36 mouse cellular contexts compared by ENCODE assay signal in genomic region chr9:40136987-40137688, GRCm38 (mm10). TPM values are rescaled to one million over a fixed set of nuclear protein-coding genes. Genes with fewer than 3 reads are reported as not detected.
DNase-seq lines count a peak whose midpoint lies in the region; ATAC-seq and TF ChIP-seq lines count a peak whose summit lies in the region.
"Had no signal": no experiment of that assay in that cellular context is flagged by ENCODE, and none has a peak within 500 bp of the region (broad histone marks: within the 10 kb centered on the region; RNA-seq: fewer than 3 reads in every experiment).

No protein-coding gene starts in this region.

- no peak overlapping the region for H3K27ac ChIP-seq in MEL (ENCODE audit: control insufficient read depth, low read depth, low read length)
- H3K27ac ChIP-seq in hindbrain, embryonic 13.5 days: no peak overlapping the region
- H3K27ac ChIP-seq: embryonic facial prominence, embryonic 13.5 days; forebrain, embryonic 10.5 days; forebrain, embryonic 15.5 days; heart, adult 2 months; hindbrain, postnatal 0 days; intestine, embryonic 15.5 days; kidney, postnatal 0 days; limb, embryonic 12.5 days; liver, embryonic 15.5 days; stomach, embryonic 15.5 days had no signal

- no peaks in the 10 kb centered on the region for H3K9me3 ChIP-seq in MEL (replicated peaks; ENCODE audit: insufficient read depth, low read length)
- no peaks in the 10 kb centered on the region for H3K9me3 ChIP-seq in megakaryocyte, embryonic 14.5 days
- no peaks in the 10 kb centered on the region for H3K9me3 ChIP-seq in hindbrain, embryonic 13.5 days
- H3K9me3 ChIP-seq: embryonic facial prominence, embryonic 13.5 days; forebrain, embryonic 10.5 days; forebrain, embryonic 15.5 days; intestine, embryonic 15.5 days; limb, embryonic 12.5 days; liver, embryonic 15.5 days; stomach, embryonic 15.5 days had no signal

- H3K79me2 ChIP-seq in MEL (ENCODE audit: control insufficient read depth, insufficient read depth, low read length, poor library complexity): no peaks in the 10 kb centered on the region

- WGBS in hindbrain, embryonic 13.5 days: 86% methylated on average over 6 of the region's 6 CpGs

- ATAC-seq in hindbrain, embryonic 13.5 days (ENCODE audit: low FRiP score): no peak
- ATAC-seq: CD4-positive, CD25-positive, alpha-beta regulatory T cell, adult 4 months; forebrain, embryonic 15.5 days; hindbrain, postnatal 0 days; intestine, embryonic 15.5 days had no signal

- DNase-seq in cerebellum, postnatal 14 days: peak; percentile 24
- DNase-seq in cerebellum, adult 8-10 months: no peak
- peak; percentile 10 to 33 for DNase-seq in heart, adult 18-20 months
- DNase-seq in heart, adult 8-10 months (ENCODE audit: low spot score): no peak
- peak; percentile 2 for DNase-seq in MEL (ENCODE audit: low read depth, low spot score)
- no peak for DNase-seq in adrenal gland, postnatal 14 days
- DNase-seq: adrenal gland, adult 8-10 months; cerebellum, adult 11 months; kidney, adult 2 months; lung, embryonic 14.5 days; midbrain, embryonic 14.5 days; thymus, postnatal 14 days had no signal

- no peak overlapping the region for H3K4me2 ChIP-seq in hindbrain, embryonic 13.5 days
- H3K4me2 ChIP-seq: embryonic facial prominence, embryonic 13.5 days; forebrain, embryonic 15.5 days; intestine, embryonic 15.5 days; limb, embryonic 12.5 days; liver, embryonic 15.5 days; lung, embryonic 14.5 days; stomach, embryonic 15.5 days had no signal

- H3K4me1 ChIP-seq in MEL (ENCODE audit: control insufficient read depth in 1 of 2, insufficient read depth in 2 of 2, low read length in 2 of 2): no peaks in the 10 kb centered on the region
- no peaks in the 10 kb centered on the region for H3K4me1 ChIP-seq in megakaryocyte, embryonic 14.5 days
- no peaks in the 10 kb centered on the region for H3K4me1 ChIP-seq in hindbrain, embryonic 13.5 days (replicated peaks)
- H3K4me1 ChIP-seq: embryonic facial prominence, embryonic 13.5 days; forebrain, embryonic 10.5 days; forebrain, embryonic 15.5 days; intestine, embryonic 15.5 days; limb, embryonic 12.5 days; liver, embryonic 15.5 days; stomach, embryonic 15.5 days had no signal

- no peak overlapping the region for H3K9ac ChIP-seq in MEL (ENCODE audit: control insufficient read depth, low read depth, low read length, poor library complexity, severe bottlenecking)
- H3K9ac ChIP-seq in hindbrain, embryonic 13.5 days: no peak overlapping the region
- H3K9ac ChIP-seq: embryonic facial prominence, embryonic 13.5 days; forebrain, embryonic 15.5 days; intestine, embryonic 15.5 days; limb, embryonic 12.5 days; liver, embryonic 15.5 days; lung, embryonic 14.5 days; stomach, embryonic 15.5 days had no signal

- TF ChIP-seq EP300 in MEL (IDR thresholded peaks at IDR 0.05; ENCODE audit: low read depth in 1 of 2, low read length in 2 of 2): no peak

- TF ChIP-seq POLR2A in MEL (IDR thresholded peaks at IDR 0.05; ENCODE audit: control insufficient read depth in 1 of 2, insufficient read depth in 1 of 2, low read depth in 1 of 2, low read length in 2 of 2, poor library complexity in 1 of 2): no peak

- no peak for TF ChIP-seq RAD21 in MEL (IDR thresholded peaks at IDR 0.05; ENCODE audit: low read depth, low read length)

- no peak for TF ChIP-seq CTCF in MEL (IDR thresholded peaks at IDR 0.05 in 2 of 3, conservative IDR thresholded peaks at IDR 0.05 in 1 of 3; ENCODE audit: control insufficient read depth in 1 of 3, insufficient read depth in 1 of 3, low read depth in 2 of 3, low read length in 3 of 3, poor library complexity in 1 of 3, severe bottlenecking in 1 of 3)

- H3K36me3 ChIP-seq in MEL (ENCODE audit: control insufficient read depth in 1 of 2, insufficient read depth in 2 of 2, low read length in 2 of 2): no peaks in the 10 kb centered on the region
- H3K36me3 ChIP-seq in megakaryocyte, embryonic 14.5 days (replicated peaks; ENCODE audit: low read length): no peaks in the 10 kb centered on the region
- no peaks in the 10 kb centered on the region for H3K36me3 ChIP-seq in hindbrain, embryonic 13.5 days
- H3K36me3 ChIP-seq: embryonic facial prominence, embryonic 13.5 days; forebrain, embryonic 10.5 days; forebrain, embryonic 15.5 days; intestine, embryonic 15.5 days; limb, embryonic 12.5 days; liver, embryonic 15.5 days; stomach, embryonic 15.5 days had no signal

- H3K4me3 ChIP-seq in MEL (ENCODE audit: control insufficient read depth in 1 of 2, insufficient read depth in 1 of 2, low read depth in 2 of 2, low read length in 2 of 2): no peak overlapping the region
- peak overlapping the region; percentile 59 for H3K4me3 ChIP-seq in megakaryocyte, embryonic 14.5 days (replicated peaks)
- no peak overlapping the region for H3K4me3 ChIP-seq in hindbrain, embryonic 13.5 days
- H3K4me3 ChIP-seq: embryonic facial prominence, embryonic 13.5 days; forebrain, embryonic 10.5 days; forebrain, embryonic 15.5 days; heart, adult 2 months; intestine, embryonic 15.5 days; limb, embryonic 12.5 days; liver, embryonic 15.5 days; stomach, embryonic 15.5 days had no signal

- H3K27me3 ChIP-seq in MEL (ENCODE audit: control insufficient read depth in 1 of 2, insufficient read depth in 2 of 2, low read length in 2 of 2): no peaks in the 10 kb centered on the region
- no peaks in the 10 kb centered on the region for H3K27me3 ChIP-seq in megakaryocyte, embryonic 14.5 days (replicated peaks)
- H3K27me3 ChIP-seq in hindbrain, embryonic 13.5 days: no peaks in the 10 kb centered on the region
- H3K27me3 ChIP-seq: embryonic facial prominence, embryonic 13.5 days; forebrain, embryonic 15.5 days; intestine, embryonic 15.5 days; limb, embryonic 12.5 days; liver, embryonic 15.5 days; stomach, embryonic 15.5 days had no signal

TF ChIP-seq in MEL, 35 proteins besides CTCF, POLR2A, EP300 and RAD21 (continues in another document):
- TF ChIP-seq ZNF384 (IDR thresholded peaks at IDR 0.05; ENCODE audit: low read depth, low read length): no peak
- no peak for TF ChIP-seq POLR2AphosphoS2 (IDR thresholded peaks at IDR 0.05; ENCODE audit: low read length)
- no peak for TF ChIP-seq TAL1 (IDR thresholded peaks at IDR 0.05; ENCODE audit: low read length)
- no peak for TF ChIP-seq MYC (IDR thresholded peaks at IDR 0.05; ENCODE audit: low read depth, low read length)
- no peak for TF ChIP-seq E2F4 (IDR thresholded peaks at IDR 0.05; ENCODE audit: borderline replicate concordance, low read depth, low read length)
- no peak for TF ChIP-seq ETS1 (IDR thresholded peaks at IDR 0.05; ENCODE audit: low read depth, low read length)
- no peak for TF ChIP-seq MAZ (IDR thresholded peaks at IDR 0.05; ENCODE audit: low read depth, low read length)
- TF ChIP-seq RCOR1 (IDR thresholded peaks at IDR 0.05; ENCODE audit: low read depth, low read length): no peak
- TF ChIP-seq MYB (IDR thresholded peaks at IDR 0.05; ENCODE audit: low read depth, low read length): no peak
- TF ChIP-seq ZMIZ1 (IDR thresholded peaks at IDR 0.05; ENCODE audit: low read depth, low read length): no peak
- no peak for TF ChIP-seq USF1 (IDR thresholded peaks at IDR 0.05; ENCODE audit: low read depth, low read length)
- no peak for TF ChIP-seq BHLHE40 (IDR thresholded peaks at IDR 0.05; ENCODE audit: borderline replicate concordance, low read depth, low read length)
- TF ChIP-seq TBP (IDR thresholded peaks at IDR 0.05; ENCODE audit: low read depth, low read length): no peak

RNA-seq across cellular contexts. Expression of gene Olfr985, which starts 7.2 kb away (rescaled TPM):
- total RNA-seq in heart, adult 18-20 months (2021): not detected
- total RNA-seq in heart, adult 8-10 months (2022): not detected
- not detected in 2 replicates for total RNA-seq in MEL (2012; rRNA removed)
- not detected for polyA plus RNA-seq in MEL (2012; ENCODE audit: insufficient read depth in 1 of 2, insufficient read length in 2 of 2, low read depth in 1 of 2, low replicate concordance in 2 of 2, missing spikeins in 1 of 2)
- not detected in 2 replicates for polyA plus RNA-seq in megakaryocyte, embryonic 14.5 days (2012; ENCODE audit: insufficient read depth, low replicate concordance)
- not detected in 2 replicates for total RNA-seq in adrenal gland, postnatal 14 days (2021)
- polyA plus RNA-seq in hindbrain, embryonic 13.5 days (2015; fragmentation: Nextera tagmentation; extraction: Ambion mirVana): not detected in 2 replicates
- total RNA-seq: gastrocnemius, adult 18-20 months; heart, adult 2 months; heart, postnatal 14 days; hindbrain, postnatal 0 days; left cerebral cortex, adult 18-20 months; left cerebral cortex, postnatal 14 days; liver, adult 2 months; monocyte, adult 5-6 weeks had no signal
- polyA plus RNA-seq: CD4-positive, CD25-positive, alpha-beta regulatory T cell, adult 4 months; embryonic facial prominence, embryonic 13.5 days; forebrain, embryonic 10.5 days; forebrain, embryonic 15.5 days; heart, adult 2 months; heart, embryonic 14.5 days; hindbrain, embryonic 11.5 days; hindbrain, postnatal 0 days; intestine, embryonic 15.5 days; kidney, adult 2 months; kidney, postnatal 0 days; large intestine, adult 2 months; limb, embryonic 12.5 days; liver, adult 2 months; liver, embryonic 15.5 days; lung, embryonic 14.5 days; midbrain, embryonic 14.5 days; neural tube, embryonic 14.5 days; stomach, embryonic 15.5 days had no signal

RNA-seq across cellular contexts. Expression of gene Tmem225, which starts 10.8 kb away (rescaled TPM):
- total RNA-seq in heart, adult 18-20 months (2021): not detected
- not detected for total RNA-seq in heart, adult 8-10 months (2022)
- total RNA-seq in MEL (2012; rRNA removed): not detected in 2 replicates
- not detected for polyA plus RNA-seq in MEL (2012; ENCODE audit: insufficient read depth in 1 of 2, insufficient read length in 2 of 2, low read depth in 1 of 2, low replicate concordance in 2 of 2, missing spikeins in 1 of 2)
- not detected in 2 replicates for polyA plus RNA-seq in megakaryocyte, embryonic 14.5 days (2012; ENCODE audit: insufficient read depth, low replicate concordance)
- total RNA-seq in adrenal gland, postnatal 14 days (2021): not detected in 2 replicates
- not detected in 2 replicates for polyA plus RNA-seq in hindbrain, embryonic 13.5 days (2015; fragmentation: Nextera tagmentation; extraction: Ambion mirVana)
- total RNA-seq: adrenal gland, adult 8-10 months; gastrocnemius, adult 18-20 months; heart, adult 2 months; heart, postnatal 14 days; hindbrain, postnatal 0 days; left cerebral cortex, adult 18-20 months; left cerebral cortex, postnatal 14 days; liver, adult 2 months; monocyte, adult 5-6 weeks had no signal
- polyA plus RNA-seq: CD4-positive, CD25-positive, alpha-beta regulatory T cell, adult 4 months; embryonic facial prominence, embryonic 13.5 days; forebrain, embryonic 10.5 days; forebrain, embryonic 15.5 days; frontal cortex, adult 2 months; heart, adult 2 months; heart, embryonic 14.5 days; hindbrain, embryonic 11.5 days; hindbrain, postnatal 0 days; intestine, embryonic 15.5 days; kidney, adult 2 months; kidney, postnatal 0 days; large intestine, adult 2 months; limb, embryonic 12.5 days; liver, adult 2 months; liver, embryonic 15.5 days; lung, embryonic 14.5 days; midbrain, embryonic 14.5 days; neural tube, embryonic 14.5 days; stomach, embryonic 15.5 days had no signal

RNA-seq across cellular contexts. Expression of gene Olfr984, which starts 23.1 kb away (rescaled TPM):
- not detected for total RNA-seq in heart, adult 18-20 months (2021)
- total RNA-seq in heart, adult 8-10 months (2022): not detected
- not detected in 2 replicates for total RNA-seq in MEL (2012; rRNA removed)
- polyA plus RNA-seq in MEL (2012; ENCODE audit: insufficient read depth in 1 of 2, insufficient read length in 2 of 2, low read depth in 1 of 2, low replicate concordance in 2 of 2, missing spikeins in 1 of 2): not detected
- not detected in 2 replicates for polyA plus RNA-seq in megakaryocyte, embryonic 14.5 days (2012; ENCODE audit: insufficient read depth, low replicate concordance)
- total RNA-seq in adrenal gland, postnatal 14 days (2021): not detected in 2 replicates
- polyA plus RNA-seq in hindbrain, embryonic 13.5 days (2015; fragmentation: Nextera tagmentation; extraction: Ambion mirVana): not detected in 2 replicates
- total RNA-seq: adrenal gland, adult 8-10 months; gastrocnemius, adult 18-20 months; heart, adult 2 months; heart, postnatal 14 days; hindbrain, postnatal 0 days; left cerebral cortex, adult 18-20 months; liver, adult 2 months; monocyte, adult 5-6 weeks had no signal
- polyA plus RNA-seq: CD4-positive, CD25-positive, alpha-beta regulatory T cell, adult 4 months; embryonic facial prominence, embryonic 13.5 days; forebrain, embryonic 10.5 days; forebrain, embryonic 15.5 days; frontal cortex, adult 2 months; heart, adult 2 months; heart, embryonic 14.5 days; hindbrain, embryonic 11.5 days; hindbrain, postnatal 0 days; intestine, embryonic 15.5 days; kidney, adult 2 months; kidney, postnatal 0 days; large intestine, adult 2 months; liver, adult 2 months; liver, embryonic 15.5 days; lung, embryonic 14.5 days; midbrain, embryonic 14.5 days; neural tube, embryonic 14.5 days; stomach, embryonic 15.5 days had no signal

RNA-seq across cellular contexts. Expression of gene Olfr986, which starts 43.6 kb away (rescaled TPM):
- not detected for total RNA-seq in heart, adult 18-20 months (2021)
- not detected for total RNA-seq in heart, adult 8-10 months (2022)
- not detected in 2 replicates for total RNA-seq in MEL (2012; rRNA removed)
- polyA plus RNA-seq in MEL (2012; ENCODE audit: insufficient read depth in 1 of 2, insufficient read length in 2 of 2, low read depth in 1 of 2, low replicate concordance in 2 of 2, missing spikeins in 1 of 2): not detected
- polyA plus RNA-seq in megakaryocyte, embryonic 14.5 days (2012; ENCODE audit: insufficient read depth, low replicate concordance): not detected in 2 replicates
- not detected in 2 replicates for total RNA-seq in adrenal gland, postnatal 14 days (2021)
- not detected in 2 replicates for polyA plus RNA-seq in hindbrain, embryonic 13.5 days (2015; fragmentation: Nextera tagmentation; extraction: Ambion mirVana)
- total RNA-seq: gastrocnemius, adult 18-20 months; heart, adult 2 months; heart, postnatal 14 days; hindbrain, postnatal 0 days; left cerebral cortex, adult 18-20 months; monocyte, adult 5-6 weeks had no signal
- polyA plus RNA-seq: CD4-positive, CD25-positive, alpha-beta regulatory T cell, adult 4 months; embryonic facial prominence, embryonic 13.5 days; forebrain, embryonic 10.5 days; forebrain, embryonic 15.5 days; frontal cortex, adult 2 months; heart, adult 2 months; heart, embryonic 14.5 days; hindbrain, embryonic 11.5 days; hindbrain, postnatal 0 days; intestine, embryonic 15.5 days; kidney, adult 2 months; kidney, postnatal 0 days; large intestine, adult 2 months; limb, embryonic 12.5 days; liver, adult 2 months; liver, embryonic 15.5 days; lung, embryonic 14.5 days; midbrain, embryonic 14.5 days; neural tube, embryonic 14.5 days; stomach, embryonic 15.5 days had no signal

RNA-seq across cellular contexts. Expression of gene Olfr983, which starts 43.7 kb away (rescaled TPM):
- not detected for total RNA-seq in heart, adult 18-20 months (2021)
- not detected for total RNA-seq in heart, adult 8-10 months (2022)
- total RNA-seq in MEL (2012; rRNA removed): not detected in 2 replicates
- polyA plus RNA-seq in MEL (2012; ENCODE audit: insufficient read depth in 1 of 2, insufficient read length in 2 of 2, low read depth in 1 of 2, low replicate concordance in 2 of 2, missing spikeins in 1 of 2): not detected
- not detected in 2 replicates for polyA plus RNA-seq in megakaryocyte, embryonic 14.5 days (2012; ENCODE audit: insufficient read depth, low replicate concordance)
- total RNA-seq in adrenal gland, postnatal 14 days (2021): not detected in 2 replicates
- polyA plus RNA-seq in hindbrain, embryonic 13.5 days (2015; fragmentation: Nextera tagmentation; extraction: Ambion mirVana): not detected in 2 replicates
- total RNA-seq: adrenal gland, adult 8-10 months; gastrocnemius, adult 18-20 months; heart, adult 2 months; heart, postnatal 14 days; hindbrain, postnatal 0 days; left cerebral cortex, adult 18-20 months; left cerebral cortex, postnatal 14 days; liver, adult 2 months; monocyte, adult 5-6 weeks had no signal
- polyA plus RNA-seq: CD4-positive, CD25-positive, alpha-beta regulatory T cell, adult 4 months; embryonic facial prominence, embryonic 13.5 days; forebrain, embryonic 10.5 days; forebrain, embryonic 15.5 days; frontal cortex, adult 2 months; heart, adult 2 months; heart, embryonic 14.5 days; hindbrain, embryonic 11.5 days; hindbrain, postnatal 0 days; intestine, embryonic 15.5 days; kidney, adult 2 months; kidney, postnatal 0 days; large intestine, adult 2 months; limb, embryonic 12.5 days; liver, adult 2 months; liver, embryonic 15.5 days; lung, embryonic 14.5 days; midbrain, embryonic 14.5 days; neural tube, embryonic 14.5 days; stomach, embryonic 15.5 days had no signal

Comparison
In these comparisons a context has a peak if more than half of its experiments do, and no peak if none do; other contexts are left out.
1. DNase-seq: peak in cerebellum, postnatal 14 days (2 of 2), heart, adult 18-20 months (2 of 2) and MEL (single experiment); none in cerebellum, adult 8-10 months (single experiment), heart, adult 8-10 months (single experiment) and adrenal gland, postnatal 14 days (single experiment).